Mouse (Mus musculus): ENCODE data around the gene Abcc9. TPM values are rescaled to one million over a fixed set of nuclear protein-coding genes. Genes with fewer than 3 reads are reported as not detected.

Gene Abcc9
- polyA plus RNA-seq, 1 experiment from 2014 or later: 2.8 TPM

DNA sequence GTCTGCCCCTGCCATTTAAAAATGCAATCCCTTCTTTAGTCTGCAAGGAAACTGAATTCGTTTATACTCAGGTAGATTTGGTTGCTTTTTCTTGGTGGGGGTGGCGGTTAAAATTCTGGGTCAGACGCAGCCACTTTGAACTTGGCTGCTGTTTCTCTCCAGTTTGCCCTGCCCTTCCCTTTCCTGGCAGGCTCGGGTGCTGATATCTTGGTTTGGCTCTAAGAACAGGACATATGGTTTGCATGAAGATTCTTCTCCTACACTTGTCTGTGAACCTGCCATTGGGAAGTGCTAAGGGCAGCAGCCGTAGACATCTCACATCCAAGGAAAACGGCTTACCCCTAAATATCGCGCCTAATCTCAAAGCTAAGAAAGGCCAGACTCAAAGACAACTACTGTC lies 89.7 kb downstream of the Abcc9 start:
- Histone ChIP-seq H3K4me2 (ENCODE audit: low read length) (no peak overlapping the region), H3K9me3 (ENCODE audit: control insufficient read depth, low read length) (no peaks in the 10 kb centered on the region), H3K9ac (ENCODE audit: low read depth, low read length) (no peak overlapping the region), H3K27ac (ENCODE audit: low read depth, low read length) (no peak overlapping the region), H3K4me1 (ENCODE audit: control insufficient read depth, insufficient read depth, low read depth, low read length) (no peaks in the 10 kb centered on the region), H3K27me3 (replicated peaks; ENCODE audit: control insufficient read depth, insufficient read depth, low read length) (no peaks in the 10 kb centered on the region), H3K4me3 (ENCODE audit: low read length) (no peak overlapping the region), H3K36me3 (ENCODE audit: control insufficient read depth, insufficient read depth, low read length) (no peaks in the 10 kb centered on the region)
- 84% methylated on average over 8 of the region's 8 CpGs for WGBS
- ATAC-seq: no peak

- WGBS: 71% methylated on average over 9 of the region's 9 CpGs
- Histone ChIP-seq H3K4me1 (ENCODE audit: control insufficient read depth, insufficient read depth, low read depth, low read length) (no peaks in the 10 kb centered on the region), H3K36me3 (ENCODE audit: control insufficient read depth, insufficient read depth, low read length) (no peaks in the 10 kb centered on the region), H3K9ac (ENCODE audit: low read depth, low read length) (no peak overlapping the region), H3K9me3 (ENCODE audit: control insufficient read depth, low read length) (no peaks in the 10 kb centered on the region), H3K27ac (ENCODE audit: low read depth, low read length) (no peak overlapping the region), H3K4me2 (ENCODE audit: low read length) (no peak overlapping the region), H3K4me3 (ENCODE audit: low read length) (no peak overlapping the region), H3K27me3 (replicated peaks; ENCODE audit: control insufficient read depth, insufficient read depth, low read length) (no peaks in the 10 kb centered on the region)
- ATAC-seq: no peak
Measured at GRCm38 (mm10) chr6:142609401-142610373, 92.4 kb downstream of the Abcc9 start.

GRCm38 (mm10) chr6:142607080-142607479 lies 95.0 kb downstream of the Abcc9 start:
- H3K9ac ChIP-seq (ENCODE audit: low read depth, low read length): no peak overlapping the region
- no peak for ATAC-seq
- no peak overlapping the region for H3K27ac ChIP-seq (ENCODE audit: low read depth, low read length)
- no peak overlapping the region for H3K4me2 ChIP-seq (ENCODE audit: low read length)
- H3K4me1 ChIP-seq (ENCODE audit: control insufficient read depth, insufficient read depth, low read depth, low read length): no peaks in the 10 kb centered on the region
- no peaks in the 10 kb centered on the region for H3K9me3 ChIP-seq (ENCODE audit: control insufficient read depth, low read length)
- 58% methylated on average over 7 of the region's 7 CpGs for whole genome bisulfite sequencing
- no peaks in the 10 kb centered on the region for H3K27me3 ChIP-seq (replicated peaks; ENCODE audit: control insufficient read depth, insufficient read depth, low read length)
- no peak overlapping the region for H3K4me3 ChIP-seq (ENCODE audit: low read length)
- H3K36me3 ChIP-seq (ENCODE audit: control insufficient read depth, insufficient read depth, low read length): no peaks in the 10 kb centered on the region

- ATAC-seq: no peak
- H3K27me3 ChIP-seq (replicated peaks; ENCODE audit: control insufficient read depth, insufficient read depth, low read length): no peaks in the 10 kb centered on the region
- no peak overlapping the region for H3K4me2 ChIP-seq (ENCODE audit: low read length)
- no peak overlapping the region for H3K4me3 ChIP-seq (ENCODE audit: low read length)
- no peak overlapping the region for H3K9ac ChIP-seq (ENCODE audit: low read depth, low read length)
- no peak overlapping the region for H3K27ac ChIP-seq (ENCODE audit: low read depth, low read length)
- H3K36me3 ChIP-seq (ENCODE audit: control insufficient read depth, insufficient read depth, low read length): no peaks in the 10 kb centered on the region
- WGBS: 55% methylated on average over 6 of the region's 6 CpGs
- no peaks in the 10 kb centered on the region for H3K4me1 ChIP-seq (ENCODE audit: control insufficient read depth, insufficient read depth, low read depth, low read length)
- no peaks in the 10 kb centered on the region for H3K9me3 ChIP-seq (ENCODE audit: control insufficient read depth, low read length)
Measured at GRCm38 (mm10) chr6:142602772-142603171, 99.3 kb downstream of the Abcc9 start.

DNA sequence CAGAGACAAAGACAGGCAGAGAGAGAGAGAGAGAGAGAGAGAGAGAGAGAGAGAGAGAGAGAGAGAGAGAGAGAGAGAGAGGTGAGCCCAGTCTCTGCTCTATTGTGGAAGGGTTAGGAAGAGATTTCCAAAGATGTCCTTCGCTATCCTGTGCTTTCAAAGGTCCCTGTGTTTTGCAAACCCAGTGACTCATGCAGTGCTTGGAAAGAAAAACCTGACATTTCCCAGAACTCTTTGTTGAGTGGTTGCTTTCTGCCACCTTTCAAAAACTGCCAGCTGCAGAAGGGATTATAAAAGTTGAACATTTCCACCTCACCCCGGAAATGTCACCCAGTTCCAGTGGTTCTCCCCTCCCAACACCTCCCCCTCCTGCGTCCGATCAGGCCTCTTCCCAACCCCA lies 123.3 kb downstream of the Abcc9 start:
- H3K36me3 ChIP-seq (ENCODE audit: control insufficient read depth, insufficient read depth, low read length): no peaks in the 10 kb centered on the region
- H3K9ac ChIP-seq (ENCODE audit: low read depth, low read length): no peak overlapping the region
- H3K27me3 ChIP-seq (replicated peaks; ENCODE audit: control insufficient read depth, insufficient read depth, low read length): no peaks in the 10 kb centered on the region
- no peaks in the 10 kb centered on the region for H3K4me1 ChIP-seq (ENCODE audit: control insufficient read depth, insufficient read depth, low read depth, low read length)
- no peaks in the 10 kb centered on the region for H3K9me3 ChIP-seq (ENCODE audit: control insufficient read depth, low read length)
- ATAC-seq: no peak
- WGBS: 82% methylated on average over 4 of the region's 4 CpGs
- H3K4me3 ChIP-seq (ENCODE audit: low read length): no peak overlapping the region
- H3K4me2 ChIP-seq (ENCODE audit: low read length): no peak overlapping the region
- no peak overlapping the region for H3K27ac ChIP-seq (ENCODE audit: low read depth, low read length)

DNA sequence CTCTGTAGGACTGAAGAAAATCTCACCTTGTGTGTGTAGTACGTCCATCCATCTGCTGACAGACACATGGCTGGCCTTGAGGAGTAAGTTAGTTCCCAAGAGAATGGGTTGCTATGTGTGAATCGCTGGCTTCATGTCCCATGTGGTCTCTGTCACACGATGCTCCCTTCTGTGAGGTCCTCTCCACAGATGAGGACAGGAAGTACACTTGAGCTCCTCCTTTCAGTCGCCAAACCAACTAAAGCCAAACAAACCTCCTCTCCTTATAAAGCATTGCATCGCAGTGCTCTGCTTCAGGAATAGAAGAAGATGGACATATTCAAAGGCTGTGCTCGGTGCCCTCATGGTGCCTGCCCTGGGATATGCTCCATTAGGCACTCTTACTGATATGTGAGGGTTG lies 124.3 kb downstream of the Abcc9 start:
- H3K36me3 ChIP-seq (ENCODE audit: control insufficient read depth, insufficient read depth, low read length): no peaks in the 10 kb centered on the region
- H3K9me3 ChIP-seq (ENCODE audit: control insufficient read depth, low read length): no peaks in the 10 kb centered on the region
- no peak overlapping the region for H3K27ac ChIP-seq (ENCODE audit: low read depth, low read length)
- no peak for ATAC-seq
- no peak overlapping the region for H3K9ac ChIP-seq (ENCODE audit: low read depth, low read length)
- WGBS: 84% methylated on average over 6 of the region's 6 CpGs
- H3K4me2 ChIP-seq (ENCODE audit: low read length): no peak overlapping the region
- H3K4me3 ChIP-seq (ENCODE audit: low read length): no peak overlapping the region
- H3K27me3 ChIP-seq (replicated peaks; ENCODE audit: control insufficient read depth, insufficient read depth, low read length): peaks cover 3% of the 10 kb centered on the region; the same call in 1 of the 2 replicates
- no peaks in the 10 kb centered on the region for H3K4me1 ChIP-seq (ENCODE audit: control insufficient read depth, insufficient read depth, low read depth, low read length)

DNA sequence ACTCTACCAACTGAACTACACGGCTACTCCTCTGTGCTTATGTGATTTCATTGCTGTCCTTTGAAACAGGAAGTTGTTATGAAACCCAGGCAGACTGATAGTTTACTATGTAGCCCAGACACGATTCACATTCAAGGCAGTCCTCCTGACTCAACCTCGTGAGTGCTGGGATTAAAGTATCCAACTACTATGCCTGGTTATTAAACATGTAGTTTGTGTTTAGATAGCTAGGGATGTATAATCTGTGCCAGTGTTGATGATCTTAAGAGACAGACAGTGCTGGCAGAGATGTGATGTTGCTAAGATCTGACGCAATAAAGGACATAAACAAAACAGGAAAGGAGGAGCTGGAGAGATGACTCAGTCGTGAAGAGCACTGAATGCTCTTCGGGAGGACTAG lies 129.2 kb downstream of the Abcc9 start:
- Histone ChIP-seq H3K4me3 (ENCODE audit: low read length) (no peak overlapping the region), H3K4me2 (ENCODE audit: low read length) (no peak overlapping the region), H3K4me1 (ENCODE audit: control insufficient read depth, insufficient read depth, low read depth, low read length) (peaks cover 18% of the 10 kb centered on the region), H3K9me3 (ENCODE audit: control insufficient read depth, low read length) (no peaks in the 10 kb centered on the region), H3K9ac (ENCODE audit: low read depth, low read length) (no peak overlapping the region), H3K27me3 (replicated peaks; ENCODE audit: control insufficient read depth, insufficient read depth, low read length) (peaks cover 18% of the 10 kb centered on the region), H3K36me3 (ENCODE audit: control insufficient read depth, insufficient read depth, low read length) (no peaks in the 10 kb centered on the region), H3K27ac (ENCODE audit: low read depth, low read length) (no peak overlapping the region)
- WGBS: 66% methylated on average over 6 of the region's 6 CpGs
- no peak for ATAC-seq

DNA sequence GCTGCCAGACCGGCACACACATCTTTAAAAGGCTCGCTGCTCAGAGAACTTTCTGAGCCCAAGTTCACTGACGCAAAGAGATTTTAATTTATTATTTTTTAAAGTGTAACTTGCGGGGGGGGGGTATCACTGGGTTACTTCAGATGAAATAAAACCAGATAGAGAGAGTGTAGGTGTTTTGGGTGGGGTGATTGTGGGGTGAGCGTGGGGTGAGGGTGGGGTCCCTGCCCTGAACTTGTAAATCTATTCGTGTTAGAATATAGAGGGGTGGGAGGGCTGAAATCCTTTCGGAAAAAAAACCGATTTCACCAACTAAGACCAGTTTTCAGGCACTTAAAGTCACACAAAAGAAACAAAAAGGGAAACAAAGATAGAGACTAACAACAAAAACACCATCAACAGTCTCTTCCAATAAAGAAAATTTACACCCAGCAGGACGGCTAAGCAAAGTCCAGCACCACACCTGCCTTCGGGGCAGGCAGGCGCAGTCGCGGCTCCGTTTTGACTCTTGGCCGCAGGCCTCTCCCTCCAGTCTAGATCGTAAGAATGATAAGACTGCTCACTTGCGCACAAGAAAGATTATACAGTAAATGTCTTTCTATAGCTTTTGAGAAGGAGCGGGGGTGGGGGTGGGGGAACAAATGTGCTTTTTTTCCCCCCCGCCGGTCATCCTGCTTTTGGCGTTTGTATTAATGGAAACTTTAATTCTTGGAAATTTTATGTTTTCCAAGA lies 130.3 kb downstream of the Abcc9 start:
- 6% methylated on average over 21 of the region's 21 CpGs for WGBS
- Histone ChIP-seq H3K4me1 (ENCODE audit: control insufficient read depth, insufficient read depth, low read depth, low read length) (peaks cover 18% of the 10 kb centered on the region), H3K9me3 (ENCODE audit: control insufficient read depth, low read length) (no peaks in the 10 kb centered on the region), H3K27ac (ENCODE audit: low read depth, low read length) (no peak overlapping the region), H3K9ac (ENCODE audit: low read depth, low read length) (peak overlapping the region; percentile 66), H3K4me2 (ENCODE audit: low read length) (peak overlapping the region; percentile 99), H3K4me3 (ENCODE audit: low read length) (peak overlapping the region; percentile 52), H3K36me3 (ENCODE audit: control insufficient read depth, insufficient read depth, low read length) (no peaks in the 10 kb centered on the region), H3K27me3 (replicated peaks; ENCODE audit: control insufficient read depth, insufficient read depth, low read length) (peaks cover 18% of the 10 kb centered on the region)
- ATAC-seq: no peak

DNA sequence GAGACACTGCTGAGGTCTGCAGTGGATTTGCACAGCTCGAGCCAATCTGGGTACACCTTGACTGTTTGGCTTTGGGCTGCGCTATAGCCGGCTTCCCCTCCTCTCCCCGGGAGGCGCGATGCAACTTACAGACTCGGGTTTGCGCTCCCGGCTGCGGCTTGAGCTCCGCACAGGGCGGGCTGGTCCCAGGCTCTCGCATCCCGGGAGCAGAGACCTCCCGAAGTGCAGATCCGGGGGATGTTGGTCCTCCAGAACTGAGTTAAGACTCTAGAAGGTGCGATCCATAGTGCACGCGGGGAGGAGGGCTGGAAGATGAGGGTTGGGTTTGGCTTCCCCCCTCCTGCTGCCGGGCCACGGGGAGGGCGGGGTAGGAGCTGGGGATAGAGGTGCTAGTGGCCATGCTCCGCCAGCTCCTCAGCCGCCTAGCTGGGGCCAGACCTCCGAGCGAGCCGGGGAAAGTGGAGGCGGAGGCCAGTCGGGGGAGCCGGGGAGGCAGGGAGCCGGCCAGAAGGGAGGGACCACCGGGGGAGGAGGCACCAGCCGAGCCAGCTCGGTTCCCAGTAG lies 131.0 kb downstream of the Abcc9 start, which contains the start of gene Kcnj8:
Gene Kcnj8, minus strand, starts transcription at position 560 of the 564 bp plus-strand sequence.
- Histone ChIP-seq H3K4me3 (ENCODE audit: low read length) (peak within 1 kb of the TSS; percentile 52), H3K4me1 (ENCODE audit: control insufficient read depth, insufficient read depth, low read depth, low read length) (peaks cover 18% of the 10 kb centered on the region), H3K27ac (ENCODE audit: low read depth, low read length) (no peak within 1 kb of the TSS), H3K36me3 (ENCODE audit: control insufficient read depth, insufficient read depth, low read length) (no peaks in the 10 kb centered on the region), H3K27me3 (replicated peaks; ENCODE audit: control insufficient read depth, insufficient read depth, low read length) (peaks cover 18% of the 10 kb centered on the region), H3K9me3 (ENCODE audit: control insufficient read depth, low read length) (no peaks in the 10 kb centered on the region), H3K4me2 (ENCODE audit: low read length) (peak within 1 kb of the TSS; percentile 99), H3K9ac (ENCODE audit: low read depth, low read length) (peak within 1 kb of the TSS; percentile 66)
- under 1% methylated on average over 34 of the region's 34 CpGs for WGBS
- peak; percentile 92 for ATAC-seq
